8 mouse cellular contexts compared by ENCODE assay signal in genomic region chr2:27740091-27740608, GRCm38 (mm10).
DNase-seq lines count a peak whose midpoint lies in the region; ATAC-seq and TF ChIP-seq lines count a peak whose summit lies in the region.

No protein-coding gene starts in this region.

- H3K36me3 ChIP-seq in embryonic facial prominence, embryonic 13.5 days = peaks cover 63% of the 10 kb centered on the region
- no peaks in the 10 kb centered on the region; the same call in 1 of the 2 replicates for H3K36me3 ChIP-seq in kidney, adult 2 months (ENCODE audit: control insufficient read depth, insufficient read depth, low read length)
- peaks cover 4% of the 10 kb centered on the region; the same call in 1 of the 2 replicates for H3K36me3 ChIP-seq in limb, embryonic 11.5 days (ENCODE audit: control insufficient read depth, insufficient read depth, low read length)
- peaks cover 29% of the 10 kb centered on the region; the same call in 1 of the 2 replicates for H3K36me3 ChIP-seq in midbrain, embryonic 12.5 days

- no peaks in the 10 kb centered on the region for H3K27me3 ChIP-seq in embryonic facial prominence, embryonic 13.5 days
- H3K27me3 ChIP-seq in kidney, adult 2 months (replicated peaks; ENCODE audit: control insufficient read depth, insufficient read depth, low read length) = no peaks in the 10 kb centered on the region
- H3K27me3 ChIP-seq in limb, embryonic 11.5 days (ENCODE audit: control insufficient read depth, insufficient read depth, low read length) = no peaks in the 10 kb centered on the region
- no peaks in the 10 kb centered on the region for H3K27me3 ChIP-seq in midbrain, embryonic 12.5 days

- peak; percentile 57 for TF ChIP-seq CTCF in kidney, adult 2 months (conservative IDR thresholded peaks at IDR 0.05; ENCODE audit: insufficient read depth, insufficient read length, low read depth, low read length)

- peak overlapping the region; percentile 71 for H3K27ac ChIP-seq in embryonic facial prominence, embryonic 13.5 days
- peak overlapping the region; percentile 34 for H3K27ac ChIP-seq in kidney, adult 2 months (ENCODE audit: insufficient read depth, low read depth, low read length)
- no peak overlapping the region for H3K27ac ChIP-seq in limb, embryonic 11.5 days (replicated peaks; ENCODE audit: low read depth, low read length)
- peak overlapping the region; percentile 58 for H3K27ac ChIP-seq in midbrain, embryonic 12.5 days (replicated peaks)

- no peak overlapping the region for H3K4me3 ChIP-seq in embryonic facial prominence, embryonic 13.5 days
- no peak overlapping the region for H3K4me3 ChIP-seq in kidney, adult 2 months (ENCODE audit: insufficient read depth, low read depth, low read length)
- no peak overlapping the region for H3K4me3 ChIP-seq in limb, embryonic 11.5 days (ENCODE audit: low read depth, low read length)
- H3K4me3 ChIP-seq in midbrain, embryonic 12.5 days = no peak overlapping the region

- DNase-seq in adrenal gland, postnatal 36 days = peak; percentile 90 to 91
- peak; percentile 91 to 93 for DNase-seq in heart, adult 18-20 months
- DNase-seq in kidney, adult 2 months = peak; percentile 91
- peak; percentile 83 for DNase-seq in limb, embryonic 11.5 days (ENCODE audit: low spot score)
- DNase-seq in skeletal muscle tissue, adult 2 months (ENCODE audit: low read depth, low spot score) = peak; percentile 89

- peak overlapping the region; percentile 22 for H3K4me2 ChIP-seq in embryonic facial prominence, embryonic 13.5 days
- H3K4me2 ChIP-seq in limb, embryonic 11.5 days (ENCODE audit: low read depth, severe bottlenecking) = peak overlapping the region; percentile 22; the same call in 1 of the 2 replicates
- peak overlapping the region; percentile 45 for H3K4me2 ChIP-seq in midbrain, embryonic 12.5 days (replicated peaks)

- TF ChIP-seq POLR2A in kidney, adult 2 months (IDR thresholded peaks at IDR 0.05; ENCODE audit: low read depth, low read length) = no peak

- WGBS in embryonic facial prominence, embryonic 13.5 days = 5% methylated on average over 16 of the region's 16 CpGs
- WGBS in kidney, adult 2 months = 4% methylated on average over 16 of the region's 16 CpGs
- WGBS in limb, embryonic 11.5 days = 6% methylated on average over 15 of the region's 16 CpGs
- WGBS in midbrain, embryonic 12.5 days = 1% methylated on average over 16 of the region's 16 CpGs

- ATAC-seq in embryonic facial prominence, embryonic 13.5 days (ENCODE audit: insufficient number of reproducible peaks, insufficient read depth, low FRiP score, low TSS enrichment, low read depth) = peak; percentile 11; the same call in 1 of the 2 replicates
- 0 out of 2 replicates have a peak, but pooled peaks have one; percentile 17 for ATAC-seq in limb, embryonic 11.5 days (ENCODE audit: insufficient number of reproducible peaks, low FRiP score, low TSS enrichment, low read depth)
- ATAC-seq in midbrain, embryonic 12.5 days (ENCODE audit: low FRiP score, low read depth) = peak; percentile 82
- no peak for ATAC-seq in activated CD4-positive, CD25-positive, alpha-beta regulatory T cell, adult 4 months

- H3K9me3 ChIP-seq in embryonic facial prominence, embryonic 13.5 days = no peaks in the 10 kb centered on the region
- no peaks in the 10 kb centered on the region for H3K9me3 ChIP-seq in limb, embryonic 11.5 days (ENCODE audit: control insufficient read depth, low read length)
- no peaks in the 10 kb centered on the region for H3K9me3 ChIP-seq in midbrain, embryonic 12.5 days

- peaks cover 59% of the 10 kb centered on the region for H3K4me1 ChIP-seq in embryonic facial prominence, embryonic 13.5 days
- H3K4me1 ChIP-seq in kidney, adult 2 months (ENCODE audit: control insufficient read depth, insufficient read depth, low read length) = peaks cover 37% of the 10 kb centered on the region
- H3K4me1 ChIP-seq in limb, embryonic 11.5 days (ENCODE audit: control insufficient read depth, insufficient read depth, low read length) = peaks cover 21% of the 10 kb centered on the region
- peaks cover 32% of the 10 kb centered on the region for H3K4me1 ChIP-seq in midbrain, embryonic 12.5 days

- peak overlapping the region; percentile 60 for H3K9ac ChIP-seq in embryonic facial prominence, embryonic 13.5 days
- H3K9ac ChIP-seq in limb, embryonic 11.5 days (ENCODE audit: low read length) = peak overlapping the region; percentile 35; the same call in 1 of the 2 replicates
- peak overlapping the region; percentile 16; the same call in 1 of the 2 replicates for H3K9ac ChIP-seq in midbrain, embryonic 12.5 days (replicated peaks)
